Mouse (Mus musculus): ENCODE data around the gene F930015N05Rik.
A peak's percentile ranks its signal among the peaks of the same experiment; 100 is the strongest.

Gene F930015N05Rik

DNA sequence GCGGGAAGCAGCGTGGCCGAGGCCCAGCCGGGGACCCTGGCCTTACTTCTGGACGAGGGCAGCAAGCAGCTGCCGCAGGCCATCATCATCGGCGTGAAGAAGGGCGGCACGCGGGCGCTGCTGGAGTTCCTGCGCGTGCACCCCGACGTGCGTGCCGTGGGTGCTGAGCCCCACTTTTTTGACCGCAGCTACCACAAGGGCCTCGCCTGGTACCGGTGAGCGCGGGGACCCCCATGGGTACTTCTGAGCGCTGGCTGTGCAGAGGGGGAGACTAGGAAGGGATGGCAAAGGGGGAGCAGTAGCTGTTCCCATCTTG is at the start of gene F930015N05Rik:
Gene F930015N05Rik (minus strand): TSS at position 242 of the 316 bp plus-strand sequence.
- no peak for DNase-seq

DNA sequence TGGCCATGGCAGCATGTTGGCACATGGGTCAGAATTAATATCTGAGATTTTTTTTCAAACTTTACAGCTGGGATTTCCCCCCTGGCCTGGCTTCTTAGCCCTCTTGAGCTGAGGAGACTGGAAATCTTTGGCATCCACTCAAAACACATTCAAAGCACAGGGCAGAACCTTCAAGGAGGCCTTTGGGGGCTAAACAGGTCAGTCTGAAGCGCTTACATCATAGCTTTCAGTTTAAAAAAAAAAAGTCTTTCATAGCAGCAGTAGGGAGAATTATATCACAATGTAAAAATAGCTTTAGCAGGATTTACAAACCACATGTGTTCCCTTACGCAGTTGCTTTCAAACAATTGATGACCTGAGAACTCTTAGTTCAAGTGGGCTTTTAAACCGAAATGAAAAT is 45.0 kb upstream of the F930015N05Rik start:
- peak in 1 of 2 experiments; percentile 9 for DNase-seq

DNA sequence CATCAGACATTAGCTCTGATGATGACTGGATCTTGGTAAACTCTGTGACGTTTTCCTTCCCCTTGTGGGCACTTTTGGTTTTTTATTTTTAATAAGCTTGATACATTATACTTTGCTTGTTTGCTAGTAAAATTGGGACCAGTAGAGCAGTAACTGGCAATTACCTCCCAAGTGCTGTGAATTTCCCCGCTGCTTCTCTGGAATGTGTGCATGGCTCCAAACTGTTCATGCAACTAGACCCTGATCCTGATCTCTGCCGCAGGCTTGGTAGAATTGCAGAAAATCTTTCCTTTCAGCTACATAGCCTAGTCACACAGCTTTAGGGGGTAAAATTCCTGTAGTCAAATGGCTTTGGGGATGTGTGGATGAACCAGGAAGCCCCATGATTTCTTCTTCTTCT is 37.2 kb upstream of the F930015N05Rik start:
- no peak for DNase-seq

DNA sequence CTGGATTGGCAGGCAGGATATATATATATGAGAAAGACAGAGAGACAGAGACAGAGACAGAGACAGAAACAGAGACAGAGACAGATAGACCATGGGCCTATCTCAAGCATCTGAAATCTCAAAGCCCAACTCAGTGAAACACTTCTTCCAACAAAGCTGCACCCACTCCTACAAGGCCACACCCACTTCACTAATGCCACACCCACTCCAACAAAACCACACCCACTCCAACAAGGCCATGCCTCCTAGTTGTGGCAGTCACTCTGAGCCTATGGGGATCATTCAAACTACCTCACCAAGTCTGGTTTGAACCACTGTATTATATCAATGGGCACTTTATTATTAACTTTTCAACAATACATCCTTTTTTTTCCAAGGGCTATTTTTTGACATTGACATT is 34.2 kb upstream of the F930015N05Rik start:
- no peak for DNase-seq

DNA sequence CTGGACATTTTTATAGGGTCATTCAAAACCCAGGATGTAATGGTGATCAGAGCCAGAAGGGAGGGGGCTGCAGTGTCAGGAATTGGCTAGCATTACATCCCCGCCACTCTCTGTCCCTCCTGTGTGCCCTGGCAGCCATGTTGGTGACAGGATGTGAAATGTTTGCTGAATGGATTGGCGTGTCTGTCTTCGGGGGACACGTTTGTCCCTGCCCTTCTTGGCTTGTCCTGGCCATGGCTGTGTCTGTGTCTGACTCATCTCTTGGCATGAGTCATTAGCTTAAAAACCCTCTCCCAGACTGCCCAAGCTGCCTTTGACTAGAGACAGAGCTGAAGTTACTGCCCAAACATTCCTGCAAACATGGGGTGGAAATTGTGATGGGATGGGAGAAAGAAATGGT is 32.3 kb upstream of the F930015N05Rik start:
- DNase-seq = peak; percentile 26 to 51

DNA sequence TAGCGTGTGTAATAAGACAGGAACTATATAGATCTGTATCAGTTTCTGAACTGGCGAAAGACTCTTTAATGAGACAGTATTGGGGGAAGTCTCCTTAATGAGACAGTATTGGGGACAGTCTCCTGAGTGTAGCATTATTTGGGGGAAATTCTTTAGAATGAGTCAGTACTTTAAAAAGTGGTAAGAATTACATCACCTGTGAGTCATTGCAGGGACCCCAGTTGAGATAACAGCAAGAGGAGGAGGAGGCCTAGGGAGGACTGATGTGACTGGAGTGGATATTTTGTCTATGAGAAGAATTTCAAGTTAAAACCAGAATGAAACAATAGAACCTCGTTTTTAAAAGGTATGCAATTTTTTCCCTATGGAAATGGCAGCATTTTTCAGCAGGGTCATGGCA is 25.3 kb upstream of the F930015N05Rik start:
- DNase-seq = no peak

DNA sequence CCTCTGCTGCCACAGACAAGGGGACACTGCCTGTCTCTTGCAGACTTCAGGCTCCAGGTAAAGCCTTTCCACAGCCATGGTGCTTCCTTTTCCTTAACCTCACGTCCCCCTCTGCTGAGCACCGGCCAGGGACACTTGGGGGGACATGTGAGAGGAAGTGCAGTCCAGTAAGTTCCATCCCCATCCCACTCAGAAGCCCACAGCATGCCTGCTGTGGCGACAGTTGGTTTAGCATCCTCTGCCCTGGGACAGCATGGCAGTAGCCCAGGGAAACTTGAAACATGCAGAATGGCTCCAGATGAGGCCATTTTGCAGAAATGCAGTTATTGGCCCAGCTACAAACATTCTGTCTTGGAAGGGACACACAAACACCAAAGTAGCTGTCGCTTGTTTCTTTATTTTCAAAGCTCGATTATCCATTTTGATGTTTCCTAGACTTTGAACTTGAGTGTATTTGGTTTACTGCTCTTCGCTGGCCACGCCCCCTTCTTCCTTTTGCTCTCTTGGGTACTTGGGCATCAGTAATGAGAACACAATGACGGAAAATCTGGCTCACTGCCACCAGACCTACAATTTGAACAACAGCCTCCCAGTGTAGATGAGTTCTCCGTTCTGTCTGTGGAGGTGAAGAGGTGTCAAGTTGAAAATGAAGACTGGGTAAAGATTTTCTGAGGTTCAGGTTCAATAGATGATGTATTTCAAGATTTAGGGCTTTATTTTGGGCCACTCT is 12.3 kb upstream of the F930015N05Rik start:
- peak; percentile 46 to 62 for DNase-seq

DNA sequence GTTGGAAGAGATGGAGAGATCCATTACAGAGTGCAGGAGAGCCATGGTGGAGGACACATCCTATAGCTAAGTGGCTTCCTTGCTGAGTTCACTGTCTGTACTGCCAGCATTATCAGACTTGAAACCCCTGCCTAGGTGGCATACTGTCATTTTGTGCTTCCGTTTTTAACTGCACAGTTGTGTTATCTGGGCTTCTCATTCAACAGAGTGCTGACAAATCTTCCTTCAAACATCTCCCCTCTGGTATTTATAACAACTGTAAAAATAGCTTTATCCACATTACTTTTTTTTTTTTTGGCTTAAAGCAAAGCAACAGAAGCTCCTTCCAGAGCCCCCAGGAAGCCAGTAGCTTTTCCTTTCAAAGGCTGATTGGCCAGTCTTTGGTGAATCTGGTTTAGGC is 8.8 kb upstream of the F930015N05Rik start:
- DNase-seq = no peak

DNA sequence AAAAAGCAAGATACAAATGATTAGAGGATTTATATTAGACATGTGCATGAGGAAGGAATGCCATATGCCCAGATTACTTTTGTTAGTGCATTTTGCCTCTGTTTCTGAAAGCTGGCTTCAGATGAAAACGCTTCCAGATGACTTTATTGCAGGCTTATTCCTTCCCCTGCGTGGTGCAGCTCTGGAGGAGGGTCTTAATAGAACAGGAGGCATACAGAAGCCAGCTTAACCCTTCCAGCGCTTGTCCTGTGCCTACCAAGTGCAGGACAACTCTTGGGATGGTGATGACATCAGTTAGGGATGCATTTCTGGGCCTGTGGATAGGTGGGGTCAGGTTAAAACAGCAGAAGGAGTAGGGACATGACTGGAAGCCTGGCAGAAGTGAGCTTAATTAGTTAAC is 6.2 kb upstream of the F930015N05Rik start:
- DNase-seq = no peak

DNA sequence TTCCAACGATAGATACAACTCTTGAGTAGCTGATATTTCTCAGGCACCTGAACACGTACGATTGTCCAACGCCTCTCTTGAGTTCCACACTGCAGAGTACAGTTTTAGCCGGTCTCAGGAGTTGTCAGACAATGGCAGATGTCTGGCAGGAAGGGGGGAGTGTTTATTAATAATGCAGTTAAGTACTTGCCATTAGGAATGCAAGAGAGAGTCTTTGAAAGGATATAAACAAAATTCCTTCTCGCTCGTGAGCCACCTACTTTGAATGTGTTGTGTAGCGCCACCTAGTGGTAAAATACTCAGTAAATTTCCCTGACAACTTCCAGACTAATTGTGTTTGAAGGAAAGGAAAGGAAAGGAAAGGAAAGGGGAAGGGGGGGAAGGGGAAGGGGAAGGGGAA is 5.7 kb upstream of the F930015N05Rik start:
- DNase-seq = peak in 1 of 2 experiments; percentile 40

DNA sequence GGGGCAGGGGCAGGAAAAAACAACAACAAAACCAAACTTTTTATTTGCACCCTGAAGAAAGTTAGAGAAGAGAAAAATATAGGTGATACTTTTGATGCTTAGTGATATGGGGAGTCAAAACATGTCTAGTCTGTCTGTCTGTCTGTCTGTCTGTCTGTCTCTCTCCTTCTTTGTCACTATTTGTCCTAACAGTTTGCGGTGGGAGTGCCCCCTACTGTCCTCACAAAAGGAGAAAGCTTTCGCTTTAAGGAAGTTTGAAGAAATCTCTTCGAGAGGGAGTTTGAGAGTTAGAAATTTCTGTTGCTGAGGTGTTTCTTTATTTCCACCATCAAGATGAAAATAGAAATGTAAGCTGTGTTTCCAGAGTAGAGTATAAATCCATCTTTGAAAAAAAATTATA is 2.5 kb upstream of the F930015N05Rik start:
- DNase-seq = no peak

DNA sequence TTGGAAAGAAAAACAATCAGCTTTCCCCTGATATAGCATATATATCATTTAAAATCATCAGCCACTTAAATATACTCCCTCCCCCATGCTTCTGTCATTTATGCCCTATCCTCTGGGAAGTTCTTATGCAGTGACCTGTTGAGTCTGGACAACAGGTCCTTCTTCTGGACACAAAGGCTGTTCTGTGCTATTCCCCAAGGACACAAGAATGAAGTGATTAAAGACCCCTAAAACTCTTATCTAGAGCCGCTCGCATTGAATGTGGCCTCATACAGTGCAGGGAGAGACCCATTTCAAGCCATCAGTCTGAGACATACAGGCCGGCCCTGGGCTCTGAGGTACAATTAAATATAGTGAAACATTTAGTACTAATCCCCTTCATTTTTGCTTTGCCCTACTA is 1.3 kb upstream of the F930015N05Rik start:
- DNase-seq = no peak

DNA sequence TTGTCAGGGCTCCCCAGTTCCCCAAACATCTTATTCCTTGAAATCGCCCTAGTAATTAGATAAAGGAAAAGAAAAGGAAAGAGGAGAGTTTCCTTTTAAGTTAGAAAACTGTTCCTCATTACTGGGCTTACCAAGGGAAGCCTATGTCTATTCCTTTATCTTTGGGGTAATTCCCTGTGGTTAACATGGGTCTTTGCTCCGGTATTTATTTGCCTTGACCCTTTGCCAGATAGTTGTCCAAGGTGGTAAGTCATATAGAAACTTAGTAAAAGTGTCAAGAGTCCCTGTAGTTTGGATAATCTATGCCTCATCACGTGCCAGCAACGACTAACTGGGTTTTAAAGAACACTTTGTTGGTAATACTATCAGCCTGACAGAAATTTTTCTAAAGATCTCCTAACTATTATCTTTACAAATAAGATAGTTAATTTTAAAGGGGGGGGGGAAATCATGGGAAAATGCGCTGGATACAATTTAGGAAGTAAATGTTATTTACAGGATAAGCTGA is 392 bp upstream of the F930015N05Rik start:
- DNase-seq = no peak

DNA sequence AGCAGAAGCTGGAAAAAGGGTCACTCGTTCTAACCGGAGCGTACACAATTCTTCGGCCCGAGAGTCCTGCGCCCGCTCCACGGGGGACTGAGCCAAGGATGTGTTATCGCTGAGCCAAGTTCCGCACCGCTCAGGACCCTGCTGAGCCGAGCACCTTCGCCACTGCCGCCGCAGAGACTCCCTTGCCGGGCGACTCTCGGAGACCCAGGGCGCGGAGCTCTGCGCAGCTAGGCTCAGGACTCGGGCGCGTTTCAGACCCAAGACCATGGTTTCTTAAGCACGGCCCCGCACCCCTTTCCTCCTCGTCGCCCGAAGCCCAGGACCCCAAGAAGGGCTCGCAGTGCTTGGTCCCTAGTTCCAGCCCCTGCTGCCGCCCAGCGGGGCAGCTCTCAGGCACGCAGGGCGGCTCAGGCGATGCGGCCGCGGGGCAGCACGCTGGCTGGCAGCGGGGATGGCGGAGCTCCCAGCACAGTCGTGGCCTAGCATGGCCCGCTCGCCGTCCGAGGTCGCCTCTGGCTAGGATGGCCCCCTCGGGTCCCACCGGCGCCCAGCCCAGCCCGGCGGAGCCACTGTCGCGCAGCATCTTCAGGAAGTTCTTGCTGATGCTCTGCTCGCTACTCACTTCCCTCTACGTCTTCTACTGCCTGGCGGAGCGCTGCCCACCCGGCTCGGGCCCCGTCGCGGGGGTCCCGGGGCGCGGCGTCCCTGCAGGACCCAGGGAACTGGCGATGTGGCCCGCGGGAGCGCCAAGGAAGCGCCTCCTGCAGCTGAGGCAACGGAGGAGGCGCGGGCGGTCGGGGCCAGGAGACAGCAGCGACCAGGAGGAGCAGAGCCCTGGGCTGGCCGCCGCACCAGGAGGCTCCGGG is 674 bp downstream of the F930015N05Rik start:
- DNase-seq = peak; percentile 43 to 53

DNA sequence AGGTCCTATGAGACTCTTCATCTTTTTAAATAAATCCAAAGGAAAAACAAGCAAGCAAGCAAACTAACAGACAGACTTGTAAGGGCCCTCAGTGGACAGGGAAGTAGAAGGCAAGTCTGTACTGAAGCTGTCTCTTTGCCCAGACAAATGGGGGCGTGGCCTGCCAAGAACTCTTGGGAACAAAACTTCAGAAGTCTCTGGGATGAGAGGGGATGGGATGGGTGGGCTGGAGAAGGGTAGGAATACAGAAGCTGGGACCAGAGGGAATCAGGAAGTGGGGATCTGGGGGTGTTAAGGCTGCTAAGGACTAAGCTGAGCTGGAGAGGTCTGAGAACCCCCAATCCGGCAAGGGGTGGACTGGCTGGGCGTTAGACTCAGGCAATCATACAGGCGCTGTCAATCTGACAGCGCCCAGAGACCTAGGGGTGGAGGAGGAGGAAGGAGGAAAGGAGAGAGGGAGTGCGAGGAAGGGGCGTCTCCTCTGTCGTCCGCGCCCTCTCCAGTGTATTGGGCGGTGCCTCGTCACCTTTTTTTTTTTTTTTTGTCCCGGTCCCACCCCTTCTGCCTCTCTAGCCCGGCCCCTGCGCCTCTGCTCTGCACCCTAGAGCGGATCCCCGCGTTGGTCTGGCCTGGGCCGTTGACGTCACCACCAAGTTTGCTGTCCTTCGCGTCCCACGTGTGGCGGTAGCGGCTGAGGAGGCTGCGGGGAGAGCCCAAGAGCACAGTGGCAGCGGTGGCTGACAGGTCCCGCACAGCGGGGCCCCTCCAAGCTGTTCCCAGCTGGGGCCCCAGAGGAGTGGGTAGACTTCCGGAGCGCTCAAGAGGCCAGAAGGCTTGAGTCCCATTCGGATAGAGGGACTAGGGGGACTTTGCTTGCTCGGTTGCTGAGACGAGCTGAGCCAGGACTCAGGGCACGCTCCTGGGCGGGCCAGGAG is 1.6 kb downstream of the F930015N05Rik start, which contains the start of gene Hs3st3a1:
Gene Hs3st3a1 (plus strand): TSS at position 722 of the 935 bp plus-strand sequence.
- DNase-seq = peak; percentile 69 to 82

DNA sequence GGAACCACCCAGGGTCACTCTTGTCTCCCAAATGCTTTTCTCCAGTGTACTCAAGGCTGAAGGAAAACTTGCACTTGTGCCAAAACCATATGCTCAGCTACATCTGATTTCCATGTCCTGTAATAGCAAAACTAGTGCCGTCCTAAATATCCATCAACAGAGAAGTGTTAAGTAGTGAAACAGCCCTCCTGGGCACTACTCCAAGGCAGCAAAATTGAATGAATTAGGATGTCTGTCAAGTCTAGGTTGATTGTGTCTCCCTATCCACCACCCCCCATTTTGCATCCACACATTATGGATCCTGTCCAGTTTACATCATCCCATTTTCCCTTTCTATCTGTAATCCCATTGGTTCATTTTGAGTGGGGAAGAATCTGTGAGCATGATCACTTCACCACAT is 17.5 kb downstream of the F930015N05Rik start:
- DNase-seq = no peak

DNA sequence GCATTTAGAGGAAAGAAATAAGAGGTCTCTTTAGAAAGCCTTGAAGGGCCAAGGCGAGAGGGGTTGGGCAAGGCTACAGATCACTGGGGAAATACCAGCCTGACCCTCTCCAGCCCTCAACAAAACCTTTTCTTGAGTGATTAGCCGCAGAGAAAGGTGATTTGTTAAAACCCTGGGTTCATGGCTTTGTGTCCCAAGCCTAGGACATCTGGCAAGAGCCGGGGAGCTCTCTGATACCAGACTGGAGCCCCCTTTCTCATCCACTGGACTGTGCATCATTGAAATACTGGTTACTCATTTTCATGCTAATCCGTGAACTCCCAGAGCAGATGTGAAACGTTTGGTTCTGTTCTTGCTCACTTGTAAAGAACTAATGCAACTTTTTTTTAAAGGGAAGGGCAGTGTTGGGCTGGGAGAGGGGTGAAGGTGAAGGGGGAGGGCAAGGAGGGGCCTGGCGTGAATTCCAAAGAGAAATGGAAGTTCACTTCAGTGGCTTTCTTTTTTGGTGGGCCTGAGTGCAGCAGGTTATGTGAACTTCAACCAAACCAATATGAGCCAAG is 35.8 kb downstream of the F930015N05Rik start:
- no peak for DNase-seq

DNA sequence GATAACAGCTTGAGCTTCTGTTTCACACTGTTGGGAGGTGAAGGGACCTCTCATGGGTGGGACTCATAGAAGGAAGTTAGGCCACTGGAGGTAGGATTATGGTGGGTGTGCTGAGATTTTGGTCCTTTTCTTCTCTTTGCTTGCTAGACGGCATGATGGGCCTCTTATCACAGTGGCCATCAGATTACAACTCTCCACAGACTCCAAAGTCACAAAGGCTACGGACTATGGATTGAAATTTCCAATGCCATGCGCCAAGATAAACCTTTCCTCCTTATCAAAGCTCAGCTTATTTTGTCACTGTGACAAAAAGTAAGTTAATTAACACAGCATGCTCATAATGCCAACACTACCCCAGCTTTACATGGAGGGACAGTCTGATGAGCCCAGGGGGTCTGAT is 38.8 kb downstream of the F930015N05Rik start:
- no peak for DNase-seq

DNA sequence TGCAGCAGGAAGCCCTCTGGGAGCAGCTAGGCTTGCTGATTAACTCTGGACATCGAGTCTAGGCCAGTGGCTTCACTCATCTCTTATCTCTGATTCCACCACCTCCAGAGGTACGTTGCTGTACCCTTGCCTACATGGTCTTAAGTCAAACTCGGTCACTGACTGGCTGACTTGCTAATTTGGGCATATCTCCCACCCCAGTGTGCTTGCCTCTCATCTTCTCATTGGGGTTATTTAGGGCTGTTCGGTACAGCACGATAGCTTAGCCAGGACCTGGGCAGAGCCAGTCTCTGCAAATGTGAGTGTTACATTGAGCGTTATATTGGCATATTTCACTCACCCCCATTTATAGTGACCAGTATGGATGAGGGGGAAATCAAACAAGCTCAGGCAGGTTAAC is 39.5 kb downstream of the F930015N05Rik start:
- no peak for DNase-seq

DNA sequence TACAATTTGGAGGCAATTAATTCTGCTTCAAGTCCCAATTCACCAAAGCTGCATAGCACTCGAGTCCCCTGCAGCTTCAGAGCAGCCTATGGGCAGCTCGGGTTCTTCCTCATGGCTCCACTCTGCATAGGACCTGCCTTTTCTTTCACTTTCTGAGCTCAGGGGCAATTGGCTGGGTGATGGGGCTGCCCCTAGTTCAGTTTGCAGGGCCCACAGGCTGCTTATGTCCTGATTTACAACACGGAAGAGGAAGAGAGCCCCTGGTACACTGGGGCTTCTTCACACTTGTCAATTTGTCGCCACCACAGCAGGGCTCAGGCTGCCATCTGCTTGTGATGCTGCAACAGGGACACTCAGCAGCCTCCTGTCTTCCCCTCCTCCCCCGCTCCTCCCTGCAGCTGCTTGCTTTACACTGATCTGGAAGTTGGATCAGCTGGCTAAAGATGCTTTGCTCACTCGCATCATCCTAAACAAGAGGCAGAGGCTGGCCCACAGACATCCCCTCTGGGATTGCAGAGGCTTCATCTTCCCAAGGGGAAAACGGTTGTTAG is 40.0 kb downstream of the F930015N05Rik start:
- DNase-seq = peak; percentile 5 to 26

DNA sequence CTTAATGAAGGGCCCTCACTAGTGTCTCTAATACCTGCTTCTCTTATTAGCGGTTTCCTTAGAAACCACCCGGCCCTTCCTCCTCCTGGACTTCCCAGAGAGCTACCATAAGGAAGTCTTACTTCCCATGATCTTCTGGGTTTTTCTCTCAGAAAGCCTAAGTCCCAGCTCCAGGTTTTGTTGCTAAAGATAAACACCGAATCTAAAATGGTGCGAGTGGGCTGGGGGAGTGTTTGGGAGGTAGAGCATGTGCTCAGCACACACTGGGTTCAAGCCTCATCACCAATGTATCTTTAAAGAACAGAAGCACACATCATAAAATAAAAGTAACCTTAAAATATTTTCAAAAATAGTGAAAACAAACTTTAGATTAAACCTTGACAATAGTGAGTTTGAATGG is 50.1 kb downstream of the F930015N05Rik start:
- DNase-seq = no peak
